Mouse (Mus musculus) intestine, embryonic 16.5 days (tissue): ENCODE data around the gene Heyl. TPM values are rescaled to one million over a fixed set of nuclear protein-coding genes. Genes with fewer than 3 reads are reported as not detected.

Experiments
- ATAC-seq: fragments of 200-750 bp; cut with Nextera tagmentation; 2 replicates; pipeline ENCODE4 v1.8.0; 2017; ENCODE audit warnings: moderate TSS enrichment, moderate library complexity
- H3K27ac ChIP-seq: fragments of 300-500 bp; sonication (generic); 2 replicates; pipeline ENCODE4 v1.5.1; 2014; ENCODE audit warnings: mild to moderate bottlenecking, low read length
- H3K27me3 ChIP-seq: fragments of 300-500 bp; sonication (generic); replicated peaks from 2 replicates; pipeline ENCODE4 v1.6.1; 2014; ENCODE audit warnings: low read length, control low read depth, mixed read lengths; ENCODE audit not compliant: control insufficient read depth, insufficient read depth
- H3K36me3 ChIP-seq: fragments of 300-500 bp; sonication (generic); 2 replicates; pipeline ENCODE4 v1.6.1; 2014; ENCODE audit warnings: low read length, control low read depth; ENCODE audit not compliant: control insufficient read depth, insufficient read depth
- H3K4me1 ChIP-seq: fragments of 300-500 bp; sonication (generic); 2 replicates; pipeline ENCODE4 v1.6.1; 2014; ENCODE audit warnings: low read length, control low read depth, mixed read lengths; ENCODE audit not compliant: control insufficient read depth, insufficient read depth
- H3K4me2 ChIP-seq: fragments of 300-500 bp; sonication (generic); 2 replicates; pipeline ENCODE4 v1.6.1; 2014; ENCODE audit warnings: low read depth, low read length, control low read depth
- H3K4me3 ChIP-seq: fragments of 300-500 bp; sonication (generic); 2 replicates; pipeline ENCODE4 v1.5.1; 2014; ENCODE audit warnings: mild to moderate bottlenecking, low read length
- H3K9ac ChIP-seq: fragments of 300-500 bp; sonication (generic); 2 replicates; pipeline ENCODE4 v1.6.1; 2014; ENCODE audit warnings: low read depth, low read length
- H3K9me3 ChIP-seq: fragments of 300-500 bp; sonication (generic); 2 replicates; pipeline ENCODE4 v1.6.1; 2016; ENCODE audit warnings: low read length, control low read depth; ENCODE audit not compliant: control insufficient read depth
- WGBS: fragments of 180-500 bp; shearing (Covaris S2); extraction: QIAGEN DNeasy Blood & Tissue Kit; methylation state at CpG from one replicate; pipeline ENCODE4 v1.1.7; 2014; 5-methylcytosine and 5-hydroxymethylcytosine counted together
- polyA plus RNA-seq: library from polyadenylated mRNA; unstranded; fragments of >200 nt; fragmentation: Nextera tagmentation; extraction: Ambion mirVana; gene quantifications from 2 replicates; pipeline ENCODE4 v1.2.1, GENCODE M21; 2015

Gene Heyl
- polyA plus RNA-seq, 1 experiment from 2014 or later, result 10.7 TPM

DNA sequence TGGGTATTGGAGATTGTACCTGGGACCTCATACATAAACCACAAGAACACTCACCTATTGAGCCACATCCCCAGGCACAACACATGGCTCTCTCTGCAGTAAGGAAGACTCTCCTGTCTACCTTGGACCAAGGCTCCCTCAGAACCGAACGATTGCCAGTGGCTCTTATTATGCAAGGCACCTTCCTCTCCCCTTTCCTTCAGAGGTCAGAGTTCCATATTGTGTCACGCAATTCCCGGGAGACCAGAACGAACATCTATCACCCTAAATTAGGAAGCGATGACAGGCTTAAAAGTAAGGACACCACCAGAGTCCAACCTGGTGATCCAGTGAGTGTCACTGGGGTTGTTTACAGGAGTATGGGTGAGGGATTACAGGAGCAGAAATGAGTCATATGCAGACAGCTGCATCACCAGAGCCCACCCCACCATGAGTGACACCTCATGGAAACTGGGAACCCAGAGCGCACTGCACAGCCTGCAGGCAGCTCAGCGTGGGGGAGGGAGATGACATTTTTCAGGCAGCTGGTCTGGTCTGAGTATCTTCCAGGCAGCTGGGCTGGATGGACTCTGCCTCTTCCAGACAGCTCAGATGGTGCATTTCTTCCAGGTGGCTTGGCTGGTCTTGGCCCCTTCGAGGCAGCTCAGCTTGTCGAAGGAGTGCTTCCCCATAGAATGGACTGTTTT is 7.5 kb upstream of the Heyl start:
- H3K27ac ChIP-seq, result peak overlapping the region; percentile 24; the same call in 1 of the 2 replicates
- ATAC-seq, result peak; percentile 56

DNA sequence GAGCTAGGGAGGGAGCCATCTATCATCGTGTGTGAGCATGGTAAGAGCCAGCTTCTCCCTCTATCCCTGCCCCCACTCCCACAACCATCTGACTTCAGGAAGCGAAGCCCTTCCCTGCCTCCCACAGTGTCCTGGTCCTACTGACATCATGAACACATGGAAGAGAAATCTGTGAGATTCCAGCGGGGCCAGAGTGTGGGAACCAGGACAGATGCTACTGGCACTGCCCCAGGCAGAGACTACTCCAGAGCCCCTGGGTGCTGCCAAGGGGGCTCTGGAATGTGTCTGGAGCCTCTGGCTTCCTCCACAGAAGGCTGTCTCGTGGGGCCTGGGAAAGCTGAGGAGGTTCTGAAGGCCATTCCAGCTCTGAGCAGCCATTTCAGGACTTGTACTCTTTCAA is 5.6 kb upstream of the Heyl start:
- H3K9me3 ChIP-seq, result no peaks in the 10 kb centered on the region
- H3K9ac ChIP-seq, result no peak overlapping the region
- ATAC-seq, result peak; percentile 72
- H3K36me3 ChIP-seq, result no peaks in the 10 kb centered on the region
- 44% methylated on average over 4 of the region's 4 CpGs for WGBS
- H3K27me3 ChIP-seq, result no peaks in the 10 kb centered on the region
- H3K4me3 ChIP-seq, result no peak overlapping the region
- peaks cover 30% of the 10 kb centered on the region for H3K4me1 ChIP-seq
- no peak overlapping the region for H3K4me2 ChIP-seq
- H3K27ac ChIP-seq, result peak overlapping the region; percentile 31

More for the DNA sequence above, 7.5 kb upstream of the Heyl start:
- H3K27me3 ChIP-seq, result no peaks in the 10 kb centered on the region
- H3K4me2 ChIP-seq, result no peak overlapping the region
- no peak overlapping the region for H3K4me3 ChIP-seq
- H3K9ac ChIP-seq, result no peak overlapping the region
- H3K9me3 ChIP-seq, result no peaks in the 10 kb centered on the region
- H3K36me3 ChIP-seq, result no peaks in the 10 kb centered on the region
- H3K4me1 ChIP-seq, result peaks cover 30% of the 10 kb centered on the region
- WGBS, result 45% methylated on average over 10 of the region's 10 CpGs

DNA sequence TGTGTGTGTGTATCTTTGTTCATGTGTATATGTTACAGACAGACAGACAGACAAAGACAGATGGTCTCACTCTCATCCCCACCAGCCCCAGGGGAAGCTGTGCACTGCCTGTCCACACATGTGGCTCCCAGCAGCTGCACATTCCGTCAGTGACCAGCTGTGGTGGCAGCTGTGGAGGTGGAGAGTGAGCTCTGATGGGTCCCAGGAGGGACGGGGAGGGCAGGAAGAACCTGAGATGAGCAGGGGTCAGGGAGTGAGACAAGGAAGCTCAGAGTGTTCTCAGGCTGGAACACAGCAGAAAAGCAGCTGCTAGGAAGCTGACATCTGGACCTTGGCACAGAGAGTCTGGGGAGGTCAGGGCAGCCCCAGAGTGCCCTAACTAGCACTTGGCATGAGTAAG is 5.1 kb upstream of the Heyl start:
- Histone ChIP-seq H3K4me2 (no peak overlapping the region), H3K27me3 (no peaks in the 10 kb centered on the region), H3K4me1 (peaks cover 32% of the 10 kb centered on the region), H3K4me3 (no peak overlapping the region), H3K9ac (no peak overlapping the region), H3K36me3 (no peaks in the 10 kb centered on the region), H3K9me3 (no peaks in the 10 kb centered on the region), H3K27ac (peak overlapping the region; percentile 20)
- ATAC-seq, result peak; percentile 19; the same call in 1 of the 2 replicates
- WGBS, result 33% methylated on average over 2 of the region's 2 CpGs

DNA sequence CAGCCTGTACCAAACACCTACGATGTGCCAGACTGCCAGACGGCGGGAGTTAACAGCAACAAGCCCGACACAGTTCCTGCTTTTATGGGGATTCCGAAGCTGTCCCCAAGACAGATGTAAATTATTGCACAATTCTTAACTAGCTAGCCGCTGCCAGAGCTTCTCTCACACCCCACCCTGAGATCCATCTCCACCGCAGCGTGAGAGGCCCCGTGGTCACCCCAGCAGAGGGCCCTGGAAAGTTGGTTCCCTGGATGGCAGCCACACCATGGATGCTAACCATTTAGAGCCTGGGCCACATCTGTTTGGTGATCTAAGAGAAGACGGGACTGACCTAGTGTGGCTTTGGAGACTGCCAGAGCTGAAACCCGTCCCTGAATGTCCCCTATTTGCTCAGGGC is 4.2 kb upstream of the Heyl start:
- no peaks in the 10 kb centered on the region for H3K9me3 ChIP-seq
- 53% methylated on average over 11 of the region's 11 CpGs for WGBS
- H3K27ac ChIP-seq, result no peak overlapping the region

DNA sequence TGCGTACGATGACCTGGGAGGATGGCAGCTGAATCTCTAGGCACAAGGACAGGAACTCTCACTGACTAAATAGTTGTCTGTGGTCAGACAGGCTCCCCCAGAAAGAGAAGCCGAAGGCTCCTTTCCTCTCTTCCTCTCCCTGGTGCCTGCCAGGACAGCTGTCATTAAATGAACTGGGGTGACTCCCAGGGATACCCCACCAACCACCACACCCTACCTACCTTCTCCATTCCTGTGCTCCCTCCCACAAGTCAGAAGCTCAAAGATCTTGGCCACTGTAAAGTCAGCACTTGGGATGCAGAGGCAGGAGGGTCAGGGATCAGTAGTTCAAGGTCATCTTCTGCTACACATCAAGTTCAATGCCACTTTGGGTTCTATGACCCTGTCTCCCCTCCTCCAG is 515 bp upstream of the Heyl start:
- peaks cover 28% of the 10 kb centered on the region for H3K4me1 ChIP-seq
- H3K4me2 ChIP-seq, result no peak overlapping the region
- no peak overlapping the region for H3K9ac ChIP-seq
- no peaks in the 10 kb centered on the region for H3K36me3 ChIP-seq
- ATAC-seq, result no peak
- no peaks in the 10 kb centered on the region for H3K27me3 ChIP-seq
- WGBS, result 74% methylated on average over 3 of the region's 3 CpGs
- no peak overlapping the region for H3K27ac ChIP-seq
- no peaks in the 10 kb centered on the region for H3K9me3 ChIP-seq
- no peak overlapping the region for H3K4me3 ChIP-seq

More for the DNA sequence above, 4.2 kb upstream of the Heyl start:
- no peak overlapping the region for H3K4me2 ChIP-seq
- H3K27me3 ChIP-seq, result no peaks in the 10 kb centered on the region
- H3K4me3 ChIP-seq, result no peak overlapping the region
- H3K9ac ChIP-seq, result no peak overlapping the region
- peaks cover 39% of the 10 kb centered on the region for H3K4me1 ChIP-seq
- H3K36me3 ChIP-seq, result no peaks in the 10 kb centered on the region
- no peak for ATAC-seq

DNA sequence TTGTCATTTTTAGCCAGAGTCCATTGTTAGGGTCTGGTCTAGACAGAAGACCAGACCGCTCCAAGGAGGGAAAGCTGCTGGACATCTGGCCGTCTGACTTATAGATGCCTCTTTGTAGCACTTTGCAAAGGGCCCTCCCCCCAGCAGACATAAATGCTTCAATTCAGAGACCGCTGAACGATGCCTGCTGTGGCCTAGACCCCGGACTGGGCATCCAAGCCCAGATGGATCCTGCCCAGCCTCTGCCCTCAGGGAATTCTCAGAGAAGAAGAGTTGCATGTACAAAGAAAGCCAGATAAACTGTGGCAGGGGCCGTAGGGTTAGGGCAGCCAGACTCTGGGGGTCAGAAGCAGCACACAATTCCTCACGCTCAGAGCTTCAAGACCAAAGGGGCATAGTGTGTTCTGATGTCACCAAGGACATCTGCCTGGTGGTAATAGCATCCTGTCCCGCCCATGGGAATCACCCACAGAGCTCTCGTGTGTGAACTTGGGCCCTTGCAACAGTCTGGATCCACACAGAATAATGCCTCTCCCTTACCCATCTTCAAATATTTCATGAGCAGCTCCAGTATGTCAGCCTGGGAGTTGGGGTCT is 2.6 kb downstream of the Heyl start:
- no peak for ATAC-seq
- H3K27ac ChIP-seq, result peak overlapping the region; percentile 12; the same call in 1 of the 2 replicates
- no peaks in the 10 kb centered on the region for H3K36me3 ChIP-seq
- peaks cover 12% of the 10 kb centered on the region; the same call in 1 of the 2 replicates for H3K4me1 ChIP-seq
- WGBS, result 67% methylated on average over 9 of the region's 9 CpGs
- H3K9ac ChIP-seq, result 0 out of 2 replicates have a peak overlapping the region, but pooled peaks have one; percentile 36
- H3K27me3 ChIP-seq, result no peaks in the 10 kb centered on the region; the same call in 1 of the 2 replicates
- peak overlapping the region; percentile 8; the same call in 1 of the 2 replicates for H3K4me2 ChIP-seq
- no peak overlapping the region for H3K4me3 ChIP-seq
- no peaks in the 10 kb centered on the region for H3K9me3 ChIP-seq

DNA sequence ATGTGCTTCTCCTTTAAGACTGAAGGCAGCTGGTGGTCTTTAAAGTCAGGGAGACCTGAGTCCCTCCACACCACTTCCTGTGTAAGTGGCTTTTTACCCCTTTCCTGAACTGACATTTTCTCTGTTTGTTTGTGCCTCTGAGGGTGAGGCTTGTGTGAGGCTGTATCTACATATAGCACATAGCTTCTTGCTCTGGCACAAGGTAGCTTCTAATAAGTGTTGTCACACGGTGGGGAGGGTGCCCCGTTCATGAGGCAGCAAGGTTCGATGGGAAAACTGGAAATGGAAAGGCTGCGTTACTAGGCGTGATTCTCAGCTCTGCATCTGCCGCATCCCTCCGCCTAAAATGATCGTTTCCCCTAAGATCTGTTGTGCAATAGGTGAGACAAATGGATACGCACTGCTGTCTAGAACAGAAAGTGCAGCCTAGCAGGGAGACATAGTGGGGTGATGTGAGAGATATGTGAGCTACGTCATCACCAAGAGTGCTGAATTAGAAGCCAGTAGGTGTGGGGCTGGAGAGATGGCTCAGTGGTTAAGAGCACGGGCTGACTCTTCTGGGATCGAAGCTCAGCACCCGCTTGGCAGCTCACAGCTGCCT is 3.2 kb downstream of the Heyl start:
- Histone ChIP-seq H3K4me2 (no peak overlapping the region), H3K9ac (0 out of 2 replicates have a peak overlapping the region, but pooled peaks have one; percentile 36), H3K4me3 (no peak overlapping the region), H3K9me3 (no peaks in the 10 kb centered on the region), H3K27me3 (no peaks in the 10 kb centered on the region; the same call in 1 of the 2 replicates), H3K27ac (peak overlapping the region; percentile 12; the same call in 1 of the 2 replicates), H3K4me1 (peaks cover 12% of the 10 kb centered on the region; the same call in 1 of the 2 replicates), H3K36me3 (no peaks in the 10 kb centered on the region)
- 75% methylated on average over 13 of the region's 13 CpGs for WGBS
- no peak for ATAC-seq

DNA sequence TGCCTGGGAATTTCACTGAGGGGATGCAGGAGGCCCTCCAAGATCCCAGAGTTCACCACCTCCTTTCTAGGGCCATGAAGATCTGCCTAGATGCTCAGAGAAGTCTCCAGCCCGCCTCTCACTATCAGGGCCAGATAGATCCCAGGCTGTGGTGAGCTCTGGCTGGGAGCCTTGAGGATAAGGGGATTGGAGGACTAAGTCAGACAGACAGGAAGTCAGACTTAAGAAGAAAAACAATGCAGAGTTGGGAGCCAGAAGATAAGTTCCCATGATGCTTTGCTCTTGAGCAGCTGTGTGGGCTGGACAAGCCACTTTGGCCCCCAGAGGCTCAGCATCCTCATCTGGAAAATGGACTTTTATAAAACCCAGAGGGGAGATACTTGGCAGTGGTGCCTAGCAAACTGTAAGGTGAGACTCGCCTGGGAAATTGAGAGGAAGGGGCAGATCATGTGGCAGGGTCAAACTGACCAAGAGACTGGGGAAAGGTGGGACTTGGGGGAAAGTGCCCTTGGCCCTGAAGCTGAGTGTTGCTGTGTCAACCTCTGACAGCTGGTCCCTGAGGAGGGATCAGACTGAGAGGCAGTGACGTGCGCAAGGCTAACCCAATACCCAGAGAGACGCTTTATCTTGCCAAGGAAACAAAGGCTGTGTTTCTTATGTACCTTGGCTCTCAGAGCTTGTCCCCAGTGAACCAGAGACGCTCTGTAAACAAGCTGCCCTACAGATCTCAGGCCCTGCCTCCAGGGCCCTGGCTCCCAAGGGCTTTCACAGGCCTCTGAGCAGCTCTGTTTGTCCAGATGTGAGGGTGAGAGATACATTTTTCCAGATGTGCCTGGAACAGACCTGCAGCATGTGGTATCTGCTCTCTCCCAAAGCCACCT is 4.3 kb downstream of the Heyl start:
- Histone ChIP-seq H3K9me3 (no peaks in the 10 kb centered on the region), H3K36me3 (0 out of 2 replicates have a peak, but pooled peaks cover 2% of the 10 kb centered on the region), H3K4me3 (no peak overlapping the region), H3K27ac (peak overlapping the region; percentile 38), H3K27me3 (no peaks in the 10 kb centered on the region; the same call in 1 of the 2 replicates), H3K4me2 (no peak overlapping the region), H3K9ac (no peak overlapping the region), H3K4me1 (peaks cover 12% of the 10 kb centered on the region; the same call in 1 of the 2 replicates)
- 64% methylated on average over 6 of the region's 6 CpGs for WGBS
- no peak for ATAC-seq
